Mouse (Mus musculus): ENCODE results near the gene Slc38a4.

DNA sequence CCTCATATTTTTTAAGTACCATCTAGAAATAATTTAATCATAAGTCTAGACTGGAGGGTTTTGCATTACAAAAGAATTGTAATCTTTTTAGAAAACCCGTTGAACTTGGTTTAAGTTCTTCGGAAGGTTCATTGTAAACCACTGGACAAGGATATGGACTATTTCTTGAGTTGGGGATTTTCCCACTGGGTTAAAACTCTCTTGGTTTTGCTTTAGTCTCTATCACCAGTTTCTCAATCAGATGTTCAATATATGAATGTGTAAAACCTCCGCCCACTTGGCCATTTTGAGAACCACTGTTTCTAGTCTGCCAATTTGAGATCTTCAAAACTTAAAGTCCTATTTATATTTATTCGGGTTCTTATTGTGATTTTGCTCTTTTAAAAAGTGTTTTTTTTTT, 25.6 kb downstream of the Slc38a4 start:
- no peak for TF ChIP-seq CTCF (IDR thresholded peaks at IDR 0.05; ENCODE audit: low read depth, low read length)
- no peak for TF ChIP-seq POLR2AphosphoS5 (IDR thresholded peaks at IDR 0.05; ENCODE audit: insufficient replicate concordance, low read depth, low read length)

All from G1E (cell line).